Mouse (Mus musculus) E14TG2a.4 (cell line): ENCODE results near the gene Hoxa7.

Experiments
- H3K27me3 ChIP-seq: 2 replicates; pipeline ENCODE4 v1.6.1; 2014; ENCODE audit warnings: low read length, control low read depth; ENCODE audit not compliant: insufficient read depth
- H3K36me3 ChIP-seq: 2 replicates; pipeline ENCODE4 v1.6.1; 2014; ENCODE audit warnings: low read length, control low read depth; ENCODE audit not compliant: insufficient read depth
- H3K4me1 ChIP-seq: replicated peaks from 2 replicates; pipeline ENCODE4 v1.6.1; 2014; ENCODE audit warnings: low read depth, low read length, control low read depth
- H3K4me3 ChIP-seq: replicated peaks from 2 replicates; pipeline ENCODE4 v1.5.1; 2014; ENCODE audit warnings: mild to moderate bottlenecking, low read length
- H3K9me3 ChIP-seq: 2 replicates; pipeline ENCODE4 v1.6.1; 2014; ENCODE audit warnings: low read length, control low read depth
- CTCF ChIP-seq: conservative IDR thresholded peaks from 2 replicates; pipeline ENCODE4 v1.5.1; 2014; ENCODE audit warnings: low read length
- NANOG ChIP-seq: IDR thresholded peaks from 2 replicates; pipeline ENCODE4 v1.6.1; 2014; ENCODE audit warnings: borderline replicate concordance, low read length, mixed read lengths
- POU5F1 ChIP-seq: IDR thresholded peaks from 2 replicates; pipeline ENCODE4 v1.6.1; 2014; ENCODE audit warnings: low read length, borderline replicate concordance

Hoxa7 gene

DNA sequence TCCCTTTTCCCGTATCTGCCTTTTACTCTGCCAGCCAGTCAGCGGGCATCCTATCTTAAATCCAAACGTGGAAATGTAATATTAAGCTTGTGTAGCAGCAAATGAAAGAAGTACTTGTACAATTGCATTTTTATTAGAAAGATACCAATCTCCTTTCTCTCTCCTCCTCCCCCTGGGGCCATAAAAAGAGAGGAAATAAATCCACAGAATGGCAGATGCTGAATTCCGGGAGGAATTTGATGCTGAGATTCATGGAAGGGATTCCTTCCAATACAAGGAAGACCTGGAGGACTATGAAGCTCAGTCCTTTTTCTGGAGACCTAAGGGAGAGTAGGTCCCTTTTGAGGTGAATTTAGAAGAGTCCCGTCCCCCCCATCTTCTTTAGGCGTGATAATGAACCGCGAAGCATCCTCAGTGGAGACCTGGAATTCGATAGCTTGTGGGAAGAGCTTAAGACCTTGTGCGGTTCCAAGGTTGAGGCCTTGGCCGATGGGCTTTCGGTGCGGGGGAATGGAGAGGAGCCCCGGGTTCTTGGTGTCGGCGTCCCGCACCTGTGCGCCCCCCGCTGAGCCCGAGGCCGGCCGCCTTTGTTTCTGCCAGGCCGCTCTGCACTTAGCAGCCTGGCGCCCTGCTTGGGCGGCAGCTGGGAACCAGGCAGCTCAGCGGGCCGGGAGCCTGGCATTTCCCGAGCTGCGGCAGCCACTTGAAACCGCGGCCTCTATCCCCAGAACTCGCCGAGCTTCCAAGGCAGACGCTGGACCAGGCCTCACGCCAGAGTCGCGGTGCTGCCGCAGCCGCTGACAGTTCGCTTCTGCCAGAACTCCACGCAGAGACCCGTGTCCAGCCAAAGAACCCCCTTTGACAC is 53.2 kb downstream of the Hoxa7 start:
- TF ChIP-seq CTCF = no peak
- TF ChIP-seq NANOG = no peak
- no peak for TF ChIP-seq POU5F1
- Histone ChIP-seq H3K4me3 (peak overlapping the region; percentile 41), H3K27me3 (peaks cover 99% of the 10 kb centered on the region), H3K36me3 (no peaks in the 10 kb centered on the region), H3K9me3 (no peaks in the 10 kb centered on the region; the same call in 1 of the 2 replicates), H3K4me1 (peaks cover 69% of the 10 kb centered on the region)

- peaks cover 99% of the 10 kb centered on the region for H3K27me3 ChIP-seq
- no peak overlapping the region for H3K4me3 ChIP-seq
- H3K36me3 ChIP-seq = no peaks in the 10 kb centered on the region
- no peaks in the 10 kb centered on the region; the same call in 1 of the 2 replicates for H3K9me3 ChIP-seq
- TF ChIP-seq CTCF (no peak), NANOG (no peak), POU5F1 (no peak)
- peaks cover 73% of the 10 kb centered on the region for H3K4me1 ChIP-seq
Observed at GRCm38 (mm10) chr6:52167736-52168161, 53.9 kb downstream of the Hoxa7 start.

- peaks cover 97% of the 10 kb centered on the region for H3K27me3 ChIP-seq
- H3K9me3 ChIP-seq = no peaks in the 10 kb centered on the region; the same call in 1 of the 2 replicates
- H3K4me3 ChIP-seq = no peak overlapping the region
- peaks cover 71% of the 10 kb centered on the region for H3K4me1 ChIP-seq
- H3K36me3 ChIP-seq = no peaks in the 10 kb centered on the region
- TF ChIP-seq NANOG (no peak), CTCF (no peak)
Observed at GRCm38 (mm10) chr6:52167176-52167575, 54.5 kb downstream of the Hoxa7 start.

- no peak overlapping the region for H3K4me3 ChIP-seq
- TF ChIP-seq NANOG (no peak), CTCF (no peak), POU5F1 (no peak)
- peaks cover 67% of the 10 kb centered on the region for H3K4me1 ChIP-seq
- peaks cover 97% of the 10 kb centered on the region for H3K27me3 ChIP-seq
- H3K36me3 ChIP-seq = no peaks in the 10 kb centered on the region
- H3K9me3 ChIP-seq = no peaks in the 10 kb centered on the region; the same call in 1 of the 2 replicates
Observed at GRCm38 (mm10) chr6:52166431-52167077, 55.1 kb downstream of the Hoxa7 start.

DNA sequence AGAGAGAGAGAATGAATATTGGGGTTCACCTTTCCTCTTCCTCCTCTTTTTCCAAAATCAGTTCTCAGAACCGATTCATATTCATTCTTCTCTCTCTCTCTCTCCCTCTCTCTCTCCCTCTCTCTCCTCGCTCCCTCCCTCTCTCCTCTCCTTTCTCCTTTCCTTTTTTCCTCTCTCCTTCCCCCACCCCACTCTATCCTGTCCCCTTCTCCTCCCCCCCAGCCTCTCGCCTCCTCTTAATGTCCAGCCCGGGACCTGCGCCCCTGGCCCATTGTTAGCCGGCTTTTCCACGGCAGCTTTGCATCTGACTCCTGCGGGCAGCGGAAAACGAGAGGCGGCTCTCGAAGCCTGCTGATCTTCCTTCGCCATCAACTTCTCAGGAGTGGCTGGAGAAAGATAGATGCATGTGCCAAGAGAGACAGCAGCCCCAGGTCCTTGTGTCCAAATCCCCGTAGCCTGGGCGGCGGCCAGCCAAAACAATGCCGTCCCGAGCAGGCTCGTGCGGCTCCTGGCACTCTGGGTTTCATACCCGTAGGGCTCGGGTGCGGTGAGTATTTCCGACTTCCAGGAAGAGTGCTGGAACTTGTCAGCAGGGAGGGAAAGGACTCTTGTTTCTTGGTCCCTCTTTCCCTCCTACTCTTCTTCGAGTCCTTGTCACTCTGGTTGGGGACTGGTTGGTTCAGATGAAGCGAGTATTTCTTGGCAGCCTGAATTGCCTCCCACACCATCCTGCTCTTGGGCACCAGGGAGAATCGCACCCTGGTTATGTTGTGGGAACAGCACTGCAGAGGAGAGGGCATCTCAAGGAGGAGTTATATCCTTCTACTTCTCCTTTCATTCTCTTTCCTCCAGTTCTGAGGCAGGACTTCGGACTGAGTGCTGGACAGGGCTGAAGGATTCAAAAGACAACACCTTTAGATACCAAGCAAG is 55.9 kb downstream of the Hoxa7 start:
- Histone ChIP-seq H3K9me3 (no peaks in the 10 kb centered on the region; the same call in 1 of the 2 replicates), H3K4me3 (no peak overlapping the region), H3K4me1 (peaks cover 65% of the 10 kb centered on the region), H3K36me3 (no peaks in the 10 kb centered on the region), H3K27me3 (peaks cover 95% of the 10 kb centered on the region)
- TF ChIP-seq CTCF = no peak
- TF ChIP-seq POU5F1 = no peak
- TF ChIP-seq NANOG = no peak

DNA sequence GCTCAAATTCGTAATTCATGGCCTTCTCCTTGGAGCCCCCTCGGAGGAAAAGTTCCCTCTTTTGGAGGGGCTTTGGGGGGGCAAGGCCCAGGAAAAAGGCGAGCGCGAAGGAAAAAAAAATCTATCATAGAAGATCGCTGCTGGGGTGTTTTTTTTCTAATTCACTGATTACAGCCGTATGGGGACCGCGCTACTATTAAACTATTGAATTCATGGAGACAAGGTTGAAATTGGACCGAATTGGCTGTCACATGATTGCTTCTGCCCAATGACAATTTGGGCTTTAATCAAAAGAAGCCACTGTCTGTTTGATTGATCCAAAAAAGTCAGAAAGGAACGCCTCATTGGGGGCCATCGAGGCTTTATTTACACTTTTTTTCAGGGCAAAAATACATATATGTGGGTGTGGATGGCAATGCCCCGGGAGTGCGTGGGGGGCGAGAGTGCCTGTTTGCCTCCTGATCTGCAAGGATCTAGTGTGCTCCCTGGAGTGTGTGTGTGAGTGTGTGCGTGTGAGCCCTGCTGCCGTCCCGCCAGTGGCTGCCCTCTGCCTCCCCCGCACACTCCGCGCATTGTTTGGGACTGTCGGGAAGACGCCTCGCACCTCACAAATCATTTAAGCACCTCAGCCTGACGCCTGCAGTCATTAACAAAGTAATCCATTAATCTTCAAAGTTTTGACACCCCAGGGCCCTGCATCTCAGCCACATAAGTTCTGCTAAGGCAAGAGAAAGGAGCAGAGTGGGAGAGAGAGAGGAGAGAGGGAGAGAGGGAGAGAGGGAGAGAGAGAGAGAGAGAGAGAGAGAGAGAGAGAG is 56.8 kb downstream of the Hoxa7 start, which contains the start of gene Hoxa2:
Gene Hoxa2, minus strand, starts transcription at position 206 of the 815 bp plus-strand sequence.
- TF ChIP-seq POU5F1 = no peak
- no peak for TF ChIP-seq NANOG
- no peak for TF ChIP-seq CTCF
- H3K4me1 ChIP-seq = peaks cover 64% of the 10 kb centered on the region
- H3K27me3 ChIP-seq = peaks cover 94% of the 10 kb centered on the region
- H3K9me3 ChIP-seq = no peaks in the 10 kb centered on the region; the same call in 1 of the 2 replicates
- no peaks in the 10 kb centered on the region for H3K36me3 ChIP-seq
- peak within 1 kb of the TSS; percentile 56 for H3K4me3 ChIP-seq
